Mouse (Mus musculus) heart, postnatal 0 days (tissue): ENCODE measurements around the gene Fam49a.

ENCODE experiments used
- CTCF ChIP-seq: IDR thresholded peaks from 2 replicates; pipeline ENCODE4 v1.5.1; 2016; ENCODE audit warnings: antibody characterized with exemption, control low read depth, low read depth
- EP300 ChIP-seq: IDR thresholded peaks from 2 replicates; pipeline ENCODE4 v1.6.1; 2016; ENCODE audit warnings: antibody characterized with exemption, low read depth

DNA sequence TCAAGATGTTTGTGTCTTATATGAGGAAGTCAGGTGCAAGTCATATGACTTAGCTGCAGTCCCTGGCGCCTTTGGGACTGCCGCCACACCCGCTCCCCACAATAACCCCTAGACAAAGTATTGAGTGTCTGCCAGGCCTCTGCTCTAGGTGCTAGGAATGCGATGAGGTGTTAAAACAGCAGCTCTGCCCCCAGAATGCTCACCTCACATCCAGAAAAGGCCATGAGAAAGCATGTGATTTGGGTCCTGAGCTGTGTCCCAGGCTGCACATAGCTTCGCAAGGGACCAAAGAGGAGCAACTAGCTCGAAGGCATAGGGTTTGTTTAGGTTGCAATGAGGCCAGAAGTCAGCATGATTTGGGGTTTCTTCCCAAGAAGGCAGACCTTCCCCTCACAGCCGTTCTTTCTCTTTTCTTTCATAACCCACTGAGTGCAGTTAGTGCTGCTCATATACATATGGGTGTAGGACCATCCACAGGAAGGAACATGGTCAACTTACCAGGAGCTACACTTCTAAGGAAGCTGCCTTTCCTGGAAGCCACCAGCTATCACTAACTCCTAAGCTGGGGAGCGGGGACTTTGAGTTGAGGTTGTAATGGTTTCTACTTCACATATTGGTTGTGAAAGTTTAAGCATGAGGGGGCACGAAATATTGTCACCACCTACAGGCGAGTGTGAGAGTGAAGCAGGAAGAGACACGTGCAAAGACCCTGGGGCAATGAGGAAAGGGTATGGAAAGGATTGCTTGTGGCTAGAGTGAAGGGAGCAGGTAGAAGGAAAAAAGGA lies 71.8 kb downstream of the Fam49a start:
- TF ChIP-seq CTCF (no peak), EP300 (no peak)
